Mouse (Mus musculus): ENCODE measurements around the gene Snx25. TPM values are rescaled to one million over a fixed set of nuclear protein-coding genes. Genes with fewer than 3 reads are reported as not detected.
"Not testable (repeated sequence)": the region's sequence is repeated elsewhere in the genome, so short reads cannot be mapped to it uniquely, and the experiment has no call there.

The Snx25 gene
- total RNA-seq, 2 experiments from 2014 or later = 47.2 to 50.9 TPM

DNA sequence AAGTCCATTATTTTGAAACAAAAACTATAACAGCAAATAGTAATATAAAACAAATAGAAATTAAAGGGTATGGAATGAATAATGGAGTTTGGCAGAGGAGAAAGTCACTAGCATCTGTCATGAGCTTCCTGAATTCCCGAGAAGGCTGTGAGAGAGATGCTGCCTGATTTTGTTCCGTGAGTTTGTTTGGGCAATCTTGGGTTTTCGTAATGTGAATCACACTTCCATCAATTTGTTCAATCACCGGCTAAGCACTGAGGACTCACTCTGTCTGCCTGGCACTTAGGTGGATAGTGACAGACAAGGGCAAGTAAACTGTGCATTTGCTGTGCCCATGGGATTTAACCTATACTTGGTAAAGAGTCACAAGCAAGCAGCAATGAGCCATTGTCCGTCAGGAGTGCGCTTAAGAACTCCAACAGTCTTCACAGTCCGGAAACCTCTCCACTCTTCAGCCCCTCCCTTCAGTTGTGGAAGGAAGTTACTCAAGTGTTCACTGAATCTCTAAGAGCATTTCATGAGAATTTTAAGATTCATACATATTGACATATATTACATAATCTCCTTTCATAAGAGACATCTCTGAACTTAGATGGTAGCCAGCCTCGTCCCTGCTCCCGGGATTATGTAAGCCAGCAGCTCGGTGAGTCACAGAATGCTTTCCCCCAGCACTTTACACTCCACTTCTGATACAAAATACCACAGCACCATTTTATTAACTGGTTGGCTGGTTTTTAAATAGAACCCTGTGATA, 13.9 kb downstream of the Snx25 start:
- peak in 1 of 2 experiments; percentile 74 for DNase-seq (ENCODE audit: low spot score in 2 of 2)

- no peak for DNase-seq (ENCODE audit: low spot score in 2 of 2)
These were observed 14.6 kb downstream of the Snx25 start for GRCm38 (mm10) chr8:46137336-46137735.

DNA sequence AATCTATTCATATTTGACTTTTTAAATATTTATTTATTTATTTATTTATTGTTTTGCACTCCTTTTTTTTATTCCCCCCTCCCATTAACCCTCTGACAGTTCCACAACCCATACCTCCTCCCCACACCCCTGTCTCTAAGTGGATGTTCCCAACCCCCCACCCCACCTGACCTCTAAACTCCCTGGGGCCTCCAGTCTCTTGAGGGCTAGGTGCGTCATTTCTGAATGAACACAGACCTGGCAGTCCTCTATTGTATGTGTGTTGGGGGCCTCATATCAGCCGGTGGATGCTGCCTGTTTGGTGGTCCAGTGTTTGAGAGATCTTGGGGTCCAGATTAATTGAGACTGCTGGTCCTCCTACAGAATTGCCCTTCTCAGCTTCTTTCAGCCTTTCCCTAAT, 16.4 kb downstream of the Snx25 start:
- DNase-seq (ENCODE audit: low spot score in 2 of 2) = not testable (repeated sequence)

- no peak for DNase-seq (ENCODE audit: low spot score in 2 of 2)
These were observed 21.5 kb downstream of the Snx25 start for GRCm38 (mm10) chr8:46130426-46130825.

DNA sequence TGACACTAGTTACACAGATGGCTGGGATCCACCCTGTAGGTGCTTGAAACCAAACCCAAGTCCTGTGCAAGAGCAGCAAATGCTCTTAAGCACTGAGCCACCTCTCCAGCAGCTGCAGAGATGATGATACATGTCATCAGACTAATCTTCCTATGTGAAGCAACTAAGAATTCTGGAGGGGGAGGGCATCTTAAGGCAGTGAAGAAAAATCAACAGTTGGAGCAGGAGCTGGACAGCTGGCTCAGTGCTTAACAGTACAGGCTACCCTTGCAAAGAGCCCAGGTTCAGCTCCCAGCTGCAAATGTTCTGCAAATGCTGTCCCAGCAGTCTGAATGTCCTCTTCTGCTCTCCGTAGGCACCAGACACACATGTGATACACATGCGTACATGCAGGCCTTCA, 29.5 kb downstream of the Snx25 start:
- DNase-seq (ENCODE audit: low spot score in 2 of 2) = no peak

DNA sequence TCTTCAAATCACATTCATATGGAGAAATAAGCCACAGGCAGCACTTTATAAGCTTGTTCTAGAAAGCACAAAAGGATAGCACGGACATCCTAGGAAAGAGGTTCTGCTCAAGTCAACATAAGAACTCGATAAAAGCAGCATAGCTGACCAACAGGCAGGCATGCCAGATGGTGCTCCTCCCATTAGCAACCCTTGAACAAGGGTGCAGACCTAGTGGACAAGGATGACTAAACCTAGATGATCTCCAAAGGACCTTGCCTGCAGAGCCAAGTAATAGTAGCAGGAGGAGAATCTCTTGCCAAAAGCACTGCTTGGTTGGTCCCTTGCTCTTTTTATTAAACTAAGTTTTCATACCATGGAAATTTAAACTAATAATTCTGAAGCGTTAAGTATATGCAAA, 32.8 kb downstream of the Snx25 start:
- no peak for DNase-seq (ENCODE audit: low spot score in 2 of 2)

GRCm38 (mm10) chr8:46117172-46117571, 34.8 kb downstream of the Snx25 start:
- DNase-seq (ENCODE audit: low spot score in 2 of 2) = peak in 1 of 2 experiments; percentile 57

- DNase-seq (ENCODE audit: low spot score in 2 of 2) = not testable (repeated sequence)
These were observed 38.4 kb downstream of the Snx25 start for GRCm38 (mm10) chr8:46113421-46114170.

GRCm38 (mm10) chr8:46107690-46108089, 44.3 kb downstream of the Snx25 start:
- no peak for DNase-seq (ENCODE audit: low spot score in 2 of 2)

GRCm38 (mm10) chr8:46103434-46103833, 48.5 kb downstream of the Snx25 start:
- no peak for DNase-seq (ENCODE audit: low spot score in 2 of 2)

GRCm38 (mm10) chr8:46092667-46093360, 59.1 kb downstream of the Snx25 start:
- no peak for DNase-seq (ENCODE audit: low spot score in 2 of 2)

DNA sequence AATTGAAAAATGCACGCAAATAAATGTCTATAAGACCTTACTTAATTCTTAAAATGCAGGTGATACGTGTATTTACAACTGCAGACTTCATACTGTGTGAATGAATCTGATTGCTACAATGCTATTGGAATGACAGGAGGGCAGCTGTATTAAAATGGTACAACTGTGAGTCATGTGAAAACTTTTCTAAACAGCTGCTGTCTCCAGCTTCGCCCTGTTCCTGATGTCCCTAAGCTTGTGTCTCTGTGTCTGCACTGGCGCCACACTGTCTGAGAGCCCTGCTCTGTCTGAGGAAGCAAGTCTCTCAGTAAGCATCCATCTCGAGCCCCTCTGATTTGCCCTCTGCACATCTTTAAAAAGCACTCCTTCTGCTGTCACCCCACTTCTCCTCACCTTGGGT, 68.8 kb downstream of the Snx25 start:
- no peak for DNase-seq (ENCODE audit: low spot score in 2 of 2)

- DNase-seq (ENCODE audit: low spot score in 2 of 2) = no peak
These were observed 70.9 kb downstream of the Snx25 start for GRCm38 (mm10) chr8:46081030-46081429.

- DNase-seq (ENCODE audit: low spot score in 2 of 2) = no peak
These were observed 73.1 kb downstream of the Snx25 start for GRCm38 (mm10) chr8:46078866-46079265.

DNA sequence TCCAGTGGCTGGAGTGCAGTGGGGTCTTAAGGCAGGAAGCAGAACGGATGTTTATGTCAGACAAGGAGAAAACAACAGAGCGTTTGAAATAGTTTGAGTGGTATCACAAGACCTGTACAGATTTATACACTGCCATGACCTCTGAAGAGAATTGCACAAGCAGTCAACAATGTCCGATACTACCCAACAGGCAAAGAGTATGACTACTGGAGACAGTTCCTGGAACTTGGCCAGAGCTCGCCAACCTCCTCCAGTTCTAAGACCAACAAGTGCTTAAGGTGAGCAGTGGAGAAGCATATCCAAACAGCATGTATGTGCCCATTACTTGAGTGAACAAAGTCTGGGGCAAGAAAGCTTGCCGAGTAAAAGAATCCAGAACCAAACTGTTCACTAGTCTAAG, 76.7 kb downstream of the Snx25 start:
- DNase-seq (ENCODE audit: low spot score in 2 of 2) = no peak

GRCm38 (mm10) chr8:46073540-46074140, 78.3 kb downstream of the Snx25 start:
- DNase-seq (ENCODE audit: low spot score in 2 of 2) = no peak

GRCm38 (mm10) chr8:46072798-46073197, 79.2 kb downstream of the Snx25 start:
- DNase-seq (ENCODE audit: low spot score in 2 of 2) = no peak

- DNase-seq (ENCODE audit: low spot score in 2 of 2) = peak; percentile 18 to 67
These were observed 111.7 kb downstream of the Snx25 start for GRCm38 (mm10) chr8:46040260-46040659.

DNA sequence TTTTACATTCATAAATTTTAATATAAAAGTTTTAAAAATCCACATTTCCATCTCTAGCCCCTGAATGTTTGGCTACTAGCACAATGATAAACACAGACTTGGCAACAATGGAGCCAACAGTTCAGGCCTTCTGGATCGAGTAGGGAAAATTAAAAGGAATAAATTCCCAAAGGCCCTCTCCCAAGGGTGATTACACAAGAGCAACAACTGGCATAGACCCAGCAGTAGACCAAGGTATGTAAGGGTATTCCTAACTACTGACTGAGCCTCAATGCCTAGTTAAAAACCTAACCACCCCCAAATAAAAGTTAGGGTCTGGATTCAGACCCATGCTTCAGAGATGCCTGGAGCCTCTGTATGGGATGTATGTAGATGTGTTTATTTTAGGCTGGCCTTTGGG, 112.3 kb downstream of the Snx25 start:
- DNase-seq (ENCODE audit: low spot score in 2 of 2) = no peak

GRCm38 (mm10) chr8:46036217-46036616, 115.7 kb downstream of the Snx25 start:
- DNase-seq (ENCODE audit: low spot score in 2 of 2) = no peak

DNA sequence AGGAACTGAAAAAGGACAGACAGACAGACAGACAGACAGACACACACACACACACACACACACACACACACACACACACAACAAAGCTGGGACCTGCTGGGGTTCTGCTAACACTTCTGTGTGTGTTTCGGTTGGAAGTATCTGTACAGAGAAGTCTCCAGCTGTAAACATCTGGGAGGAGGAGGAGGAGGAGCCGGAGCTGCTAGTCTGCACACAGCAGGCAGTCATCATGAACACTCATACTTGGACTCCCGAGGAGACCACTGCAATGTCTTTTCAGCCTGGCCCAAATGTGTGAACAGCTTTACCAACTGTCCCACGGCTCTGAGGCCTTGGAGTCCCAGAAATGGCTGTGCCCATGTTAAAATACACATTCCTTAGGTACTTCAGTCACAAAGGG, 127.6 kb downstream of the Snx25 start:
- no peak for DNase-seq (ENCODE audit: low spot score in 2 of 2)

DNA sequence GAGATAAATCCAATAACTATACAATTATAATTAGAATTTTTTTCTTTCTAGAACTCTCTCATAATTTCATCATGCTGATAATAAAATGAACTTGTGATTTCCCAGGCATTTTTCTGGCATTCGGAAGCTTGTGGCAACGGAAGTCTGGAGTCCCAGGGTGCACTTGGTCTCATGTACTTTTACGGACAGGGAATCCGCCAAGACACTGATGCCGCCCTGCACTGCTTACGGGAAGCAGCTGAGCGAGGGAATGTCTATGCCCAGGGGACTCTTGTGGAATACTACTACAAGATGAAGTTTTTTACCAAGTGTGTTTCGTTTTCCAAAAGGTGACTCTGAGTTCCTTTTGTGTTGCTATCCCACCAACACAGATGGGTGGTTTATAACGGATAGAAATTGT, 129.2 kb downstream of the Snx25 start:
- no peak for DNase-seq (ENCODE audit: low spot score in 2 of 2)

All from layer of hippocampus, adult 18-20 months (tissue).